Mouse (Mus musculus) kidney, postnatal 0 days (tissue): Measurements from ENCODE around the gene Gm26965. TPM values are rescaled to one million over a fixed set of nuclear protein-coding genes. Genes with fewer than 3 reads are reported as not detected.
"Not testable (repeated sequence)": the region's sequence is repeated elsewhere in the genome, so short reads cannot be mapped to it uniquely, and the experiment has no call there.

Source experiments
- ATAC-seq: fragments of 200-750 bp; cut with Nextera tagmentation; replicated peaks from 2 replicates; pipeline ENCODE4 v1.8.0; 2017; ENCODE audit warnings: low read depth, moderate number of reproducible peaks, moderate TSS enrichment, moderate library complexity; ENCODE audit not compliant: low FRiP score
- DNase-seq: peaks from one replicate; pipeline ENCODE4 v3.0.0-alpha.2; 2016; ENCODE audit warnings: low spot score
- H3K27ac ChIP-seq: fragments of 300-500 bp; sonication (generic); 2 replicates; pipeline ENCODE4 v1.5.1; 2014; ENCODE audit warnings: mild to moderate bottlenecking
- H3K27me3 ChIP-seq: fragments of 300-500 bp; sonication (generic); 2 replicates; pipeline ENCODE4 v1.6.1; 2014; ENCODE audit warnings: low read length, mixed read lengths; ENCODE audit not compliant: insufficient read depth
- H3K36me3 ChIP-seq: fragments of 300-500 bp; sonication (generic); 2 replicates; pipeline ENCODE4 v1.6.1; 2014; ENCODE audit warnings: low read length, mixed read lengths; ENCODE audit not compliant: insufficient read depth
- H3K4me1 ChIP-seq: fragments of 300-500 bp; sonication (generic); replicated peaks from 2 replicates; pipeline ENCODE4 v1.6.1; 2014; ENCODE audit warnings: antibody characterized with exemption, low read length, mixed read lengths; ENCODE audit not compliant: insufficient read depth
- H3K4me2 ChIP-seq: fragments of 300-500 bp; sonication (generic); 2 replicates; pipeline ENCODE4 v1.6.1; 2014; ENCODE audit warnings: mild to moderate bottlenecking, low read length, moderate library complexity, mixed read lengths
- H3K4me3 ChIP-seq: fragments of 300-500 bp; sonication (generic); replicated peaks from 2 replicates; pipeline ENCODE4 v1.5.1; 2014; ENCODE audit warnings: low read depth, low read length
- H3K9ac ChIP-seq: fragments of 300-500 bp; sonication (generic); 2 replicates; pipeline ENCODE4 v1.6.1; 2014; ENCODE audit warnings: low read depth, low read length
- H3K9me3 ChIP-seq: fragments of 300-500 bp; sonication (generic); replicated peaks from 2 replicates; pipeline ENCODE4 v1.6.1; 2016; ENCODE audit warnings: low read length, inconsistent platforms, mixed read lengths
- CTCF ChIP-seq: IDR thresholded peaks from 2 replicates; pipeline ENCODE4 v1.5.1; 2016; ENCODE audit warnings: antibody characterized with exemption, low read depth, mild to moderate bottlenecking, moderate library complexity
- WGBS: fragments of 180-500 bp; shearing (Covaris S2); extraction: QIAGEN DNeasy Blood & Tissue Kit; methylation state at CpG from one replicate; pipeline ENCODE4 v1.1.7; 2014; 5-methylcytosine and 5-hydroxymethylcytosine counted together
- polyA plus RNA-seq: library from polyadenylated mRNA; unstranded; fragments of >200 nt; fragmentation: Nextera tagmentation; extraction: Ambion mirVana; gene quantifications from 2 replicates; pipeline ENCODE4 v1.2.1, GENCODE M21; 2015

Gm26965 gene
- polyA plus RNA-seq, 1 experiment from 2014 or later = not detected

GRCm38 (mm10) chr13:67481528-67481927, 44.4 kb downstream of the Gm26965 start:
- TF ChIP-seq CTCF = no peak
- 0 out of 2 replicates have a peak, but pooled peaks cover 5% of the 10 kb centered on the region for H3K36me3 ChIP-seq
- H3K9me3 ChIP-seq = no peaks in the 10 kb centered on the region
- no peak overlapping the region for H3K27ac ChIP-seq
- 61% methylated on average over 4 of the region's 4 CpGs for WGBS
- H3K4me3 ChIP-seq = no peak overlapping the region
- no peak overlapping the region for H3K4me2 ChIP-seq
- ATAC-seq = no peak
- H3K4me1 ChIP-seq = 0 out of 2 replicates have a peak, but pooled peaks cover 3% of the 10 kb centered on the region
- no peaks in the 10 kb centered on the region for H3K27me3 ChIP-seq
- H3K9ac ChIP-seq = no peak overlapping the region
- no peak for DNase-seq

GRCm38 (mm10) chr13:67469274-67469673, 56.7 kb downstream of the Gm26965 start:
- 93% methylated on average over 3 of the region's 3 CpGs for WGBS
- no peak overlapping the region for H3K9ac ChIP-seq
- ATAC-seq (no peak), DNase-seq (no peak)
- H3K9me3 ChIP-seq = no peaks in the 10 kb centered on the region
- no peak overlapping the region for H3K4me2 ChIP-seq
- no peak overlapping the region for H3K4me3 ChIP-seq
- H3K27me3 ChIP-seq = no peaks in the 10 kb centered on the region
- no peaks in the 10 kb centered on the region for H3K4me1 ChIP-seq
- peaks cover 17% of the 10 kb centered on the region; the same call in 1 of the 2 replicates for H3K36me3 ChIP-seq
- H3K27ac ChIP-seq = no peak overlapping the region
- no peak for TF ChIP-seq CTCF

GRCm38 (mm10) chr13:67463506-67464185, 62.3 kb downstream of the Gm26965 start:
- not testable (repeated sequence) for H3K27ac ChIP-seq, ATAC-seq, H3K36me3 ChIP-seq, H3K9me3 ChIP-seq, DNase-seq, H3K9ac ChIP-seq, H3K27me3 ChIP-seq, H3K4me2 ChIP-seq, H3K4me3 ChIP-seq, H3K4me1 ChIP-seq
- WGBS = 90% methylated on average over 3 of the region's 5 CpGs

GRCm38 (mm10) chr13:67452021-67452309, 74.0 kb downstream of the Gm26965 start:
- H3K27me3 ChIP-seq = no peaks in the 10 kb centered on the region
- H3K36me3 ChIP-seq = no peaks in the 10 kb centered on the region
- H3K4me2 ChIP-seq = peak overlapping the region; percentile 71
- 0% methylated on average over 3 of the region's 3 CpGs for WGBS
- peak overlapping the region; percentile 55 for H3K27ac ChIP-seq
- H3K9ac ChIP-seq = peak overlapping the region; percentile 50
- DNase-seq = no peak
- peak overlapping the region; percentile 55 for H3K4me3 ChIP-seq
- TF ChIP-seq CTCF = no peak
- H3K4me1 ChIP-seq = no peaks in the 10 kb centered on the region
- no peak for ATAC-seq
- H3K9me3 ChIP-seq = no peaks in the 10 kb centered on the region

- WGBS = under 1% methylated on average over 20 of the region's 20 CpGs
- Histone ChIP-seq H3K27ac (peak within 1 kb of the TSS; percentile 55), H3K27me3 (no peaks in the 10 kb centered on the region), H3K4me2 (peak within 1 kb of the TSS; percentile 71), H3K4me3 (peak within 1 kb of the TSS; percentile 55), H3K9ac (peak within 1 kb of the TSS; percentile 50), H3K9me3 (no peaks in the 10 kb centered on the region), H3K4me1 (no peaks in the 10 kb centered on the region), H3K36me3 (peaks cover 4% of the 10 kb centered on the region)
- TF ChIP-seq CTCF = no peak
- ATAC-seq = peak; percentile 97
- peak; percentile 95 for DNase-seq
Observed at GRCm38 (mm10) chr13:67451172-67452020, 74.6 kb downstream of the Gm26965 start, which contains the start of gene Zfp874a. TSS of gene Zfp874a (minus strand) at chr13:67451624.

Other genes with a start within 250 kb of the Gm26965 start
- gene Zfp458, start 247.7 kb downstream of the Gm26965 start, polyA plus RNA-seq = 1.8 and 1.9 TPM in 2 replicates
- gene Zfp457, start 219.7 kb downstream of the Gm26965 start, polyA plus RNA-seq = 1.1 and 1.2 TPM in 2 replicates
- 2.2 and 2.4 TPM in 2 replicates for gene Zfp595, start 193.6 kb downstream of the Gm26965 start, polyA plus RNA-seq
- 0.36 and 0.37 TPM in 2 replicates for gene Gm28044, start 165.6 kb downstream of the Gm26965 start, polyA plus RNA-seq
- 1.1 and 1.3 TPM in 2 replicates for gene Zfp953, start 165.5 kb downstream of the Gm26965 start, polyA plus RNA-seq
- 0.20 and 0.23 TPM in 2 replicates for gene Gm28041, start 150.4 kb downstream of the Gm26965 start, polyA plus RNA-seq
- gene Zfp456, start 150.3 kb downstream of the Gm26965 start, polyA plus RNA-seq = 1.6 and 1.9 TPM in 2 replicates
- gene Zfp429, start 126.3 kb downstream of the Gm26965 start, polyA plus RNA-seq = 5.4 and 7.8 TPM in 2 replicates
- 1.1 and 1.4 TPM in 2 replicates for gene Zfp459, start 104.7 kb downstream of the Gm26965 start, polyA plus RNA-seq
- 9.7 TPM in 2 replicates for gene Zfp874a, start 74.5 kb downstream of the Gm26965 start, polyA plus RNA-seq
- gene Zfp874b, start 41.9 kb downstream of the Gm26965 start, polyA plus RNA-seq = 3.1 and 3.4 TPM in 2 replicates
- 10.9 and 13.7 TPM in 2 replicates for gene Zfp58, start 25.6 kb downstream of the Gm26965 start, polyA plus RNA-seq
- 30.4 and 38.3 TPM in 2 replicates for gene Zfp87, start within 50 bp of the Gm26965 start, polyA plus RNA-seq
- gene Zfp748, start 27.7 kb upstream of the Gm26965 start, polyA plus RNA-seq = 9.0 and 9.8 TPM in 2 replicates
- 3.8 TPM in 2 replicates for gene Zfp729b, start 83.6 kb upstream of the Gm26965 start, polyA plus RNA-seq
- 0.08 TPM in 1 of 2 replicates, not detected in the other for gene Gm49345, start 111.6 kb upstream of the Gm26965 start, polyA plus RNA-seq
- 2.5 and 3.3 TPM in 2 replicates for gene Zfp729a, start 111.6 kb upstream of the Gm26965 start, polyA plus RNA-seq
- gene Zfp738, start 160.9 kb upstream of the Gm26965 start, polyA plus RNA-seq = 7.3 and 7.5 TPM in 2 replicates
- 3.7 and 4.1 TPM in 2 replicates for gene Zfp65, start 203.0 kb upstream of the Gm26965 start, polyA plus RNA-seq
- gene Zfp85, start 229.1 kb upstream of the Gm26965 start, polyA plus RNA-seq = 5.3 and 5.4 TPM in 2 replicates